Mouse (Mus musculus): ENCODE measurements at regions not wholly inside any gene's neighbourhood (a gene's known extent, or its start where the extent isn't known, plus 50 kb on each side); places are given as distances from the start of the nearest gene placed in this dataset.

DNA sequence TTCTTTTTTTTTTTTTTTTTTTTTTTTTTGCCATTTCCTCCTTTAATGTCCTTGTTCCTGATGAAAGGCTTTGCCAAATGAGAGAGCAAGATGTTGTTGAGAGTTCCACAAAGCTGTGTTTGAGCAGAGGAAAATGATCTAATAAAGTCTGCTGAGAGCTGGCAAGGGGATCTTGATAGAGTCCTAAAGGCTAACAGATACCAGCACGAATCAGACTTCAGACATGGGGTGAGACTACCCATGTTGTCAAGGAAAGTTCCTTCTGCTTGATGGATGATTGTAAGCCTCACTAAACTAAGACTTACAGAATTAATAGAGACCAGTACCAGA lies 665.2 kb upstream of the Fam92a start:
- DNase-seq (ENCODE audit: low spot score), result no peak

GRCm38 (mm10) chr4:12836326-12837096 lies 664.7 kb upstream of the Fam92a start:
- DNase-seq (ENCODE audit: low spot score), result no peak

GRCm38 (mm10) chr4:12826419-12826818 lies 654.6 kb upstream of the Fam92a start:
- DNase-seq (ENCODE audit: low spot score), result no peak

GRCm38 (mm10) chr4:12814251-12814650 lies 642.4 kb upstream of the Fam92a start:
- no peak for DNase-seq (ENCODE audit: low spot score)

- DNase-seq (ENCODE audit: low spot score), result no peak
These were observed 629.4 kb upstream of the Fam92a start for GRCm38 (mm10) chr4:12801186-12801585.

DNA sequence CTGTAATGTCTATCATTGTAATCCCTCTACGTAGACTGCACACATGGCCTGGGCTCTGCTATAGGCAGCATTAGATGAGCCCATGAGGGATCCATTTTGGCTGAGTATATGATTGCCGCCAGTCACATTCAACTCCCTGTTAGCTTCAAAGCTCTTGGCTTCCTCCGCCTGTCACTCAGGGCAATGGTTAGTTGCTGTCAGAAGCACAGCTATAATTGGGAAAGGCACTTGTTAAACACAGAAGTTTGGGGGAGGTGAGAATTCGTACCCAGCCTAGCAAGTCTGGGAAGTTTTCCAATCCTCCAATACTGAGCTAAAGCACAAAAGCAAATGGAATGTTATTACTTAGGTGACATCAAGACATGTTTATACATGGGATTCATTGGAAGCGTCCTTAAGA lies 627.7 kb upstream of the Fam92a start:
- DNase-seq (ENCODE audit: low spot score), result no peak

GRCm38 (mm10) chr4:12792764-12793422 lies 621.1 kb upstream of the Fam92a start:
- DNase-seq (ENCODE audit: low spot score), result no peak

DNA sequence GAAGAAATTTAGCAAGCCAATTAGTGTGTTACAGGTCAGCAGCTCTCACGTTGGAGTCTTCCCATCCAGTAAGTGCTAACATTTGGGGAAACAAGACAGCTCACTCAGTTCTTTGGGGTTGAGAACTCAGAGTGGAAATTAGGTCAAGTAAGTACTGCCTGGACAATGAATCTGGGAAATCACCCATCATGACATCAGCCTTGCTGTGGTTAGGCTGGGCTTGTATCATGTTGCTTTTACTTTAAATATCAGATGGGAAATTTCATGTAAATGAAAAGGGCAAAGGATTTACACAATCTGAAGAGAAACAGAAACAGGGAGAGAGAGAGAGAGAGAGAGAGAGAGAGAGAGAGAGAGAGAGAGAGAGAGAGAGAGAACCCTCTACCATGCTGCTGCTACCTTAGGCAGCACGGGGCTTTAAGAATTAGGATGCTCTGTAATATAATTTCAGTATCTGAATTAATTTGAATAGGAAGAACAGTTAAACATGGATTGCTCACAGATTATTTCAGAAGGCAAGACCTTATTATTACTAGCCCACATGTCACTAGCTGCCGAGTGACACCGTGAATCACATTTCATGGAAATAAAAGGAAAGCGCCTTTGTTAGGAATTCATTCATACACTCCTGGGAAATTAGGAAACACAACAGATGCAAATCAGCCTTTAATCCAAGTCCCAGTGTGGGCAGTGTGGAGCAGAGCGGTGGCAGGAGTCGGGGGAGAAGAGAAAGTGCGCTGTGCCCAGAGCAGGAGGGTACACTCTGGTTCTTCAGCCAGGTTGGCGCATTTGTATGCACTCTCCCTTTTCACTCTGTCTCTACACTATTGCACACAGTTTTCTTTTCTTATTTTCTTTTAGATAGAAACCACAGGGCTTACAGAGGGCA lies 620.2 kb upstream of the Fam92a start:
- no peak for DNase-seq (ENCODE audit: low spot score)

- DNase-seq (ENCODE audit: low spot score), result no peak
These were observed 614.0 kb upstream of the Fam92a start for GRCm38 (mm10) chr4:12785840-12786239.

DNA sequence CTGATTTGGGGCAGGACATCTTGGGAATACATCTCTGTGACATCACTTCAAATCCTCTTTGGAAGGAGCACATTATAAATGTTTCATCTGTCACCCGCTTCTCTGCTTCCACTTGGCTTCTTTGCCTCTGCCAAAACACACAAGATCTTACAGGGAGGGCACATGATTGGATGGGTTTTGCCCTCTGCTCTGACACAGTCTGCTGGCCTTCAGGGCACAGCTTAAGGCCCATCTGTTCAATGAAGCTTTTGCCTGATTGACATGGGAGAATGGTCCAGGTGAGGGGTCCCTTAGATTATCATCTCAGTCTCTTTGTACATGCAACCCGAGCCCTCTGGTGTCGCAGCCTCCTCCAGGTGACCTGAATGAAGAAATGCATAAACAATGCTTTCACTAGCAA lies 612.7 kb upstream of the Fam92a start:
- no peak for DNase-seq (ENCODE audit: low spot score)

- DNase-seq (ENCODE audit: low spot score), result no peak
These were observed 612.3 kb upstream of the Fam92a start for GRCm38 (mm10) chr4:12784068-12784467.

GRCm38 (mm10) chr4:12781969-12782904 lies 610.4 kb upstream of the Fam92a start:
- no peak for DNase-seq (ENCODE audit: low spot score)

DNA sequence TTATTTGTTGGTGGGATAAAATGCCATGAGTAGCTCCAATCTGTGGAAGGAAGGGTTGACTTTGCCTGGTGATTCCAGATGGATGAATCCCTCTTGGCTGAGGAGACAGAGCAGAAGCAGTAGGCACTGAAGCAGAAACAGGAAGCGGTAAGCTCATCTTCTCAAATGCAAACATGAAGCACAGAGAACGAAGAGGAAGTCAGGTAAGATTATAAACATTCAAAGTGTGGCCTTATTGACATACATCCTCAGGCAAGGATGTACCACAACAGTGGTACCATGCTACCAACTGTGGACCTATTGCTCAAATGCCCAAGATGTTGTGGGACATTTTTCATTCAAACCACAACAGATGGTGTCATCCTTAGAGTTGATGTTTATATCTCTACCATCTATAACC lies 608.4 kb upstream of the Fam92a start:
- no peak for DNase-seq (ENCODE audit: low spot score)

- DNase-seq (ENCODE audit: low spot score), result no peak
These were observed 607.4 kb upstream of the Fam92a start for GRCm38 (mm10) chr4:12779211-12779610.

GRCm38 (mm10) chr4:12778163-12778562 lies 606.3 kb upstream of the Fam92a start:
- no peak for DNase-seq (ENCODE audit: low spot score)

- DNase-seq (ENCODE audit: low spot score), result no peak
These were observed 604.4 kb upstream of the Fam92a start for GRCm38 (mm10) chr4:12776217-12776578.

DNA sequence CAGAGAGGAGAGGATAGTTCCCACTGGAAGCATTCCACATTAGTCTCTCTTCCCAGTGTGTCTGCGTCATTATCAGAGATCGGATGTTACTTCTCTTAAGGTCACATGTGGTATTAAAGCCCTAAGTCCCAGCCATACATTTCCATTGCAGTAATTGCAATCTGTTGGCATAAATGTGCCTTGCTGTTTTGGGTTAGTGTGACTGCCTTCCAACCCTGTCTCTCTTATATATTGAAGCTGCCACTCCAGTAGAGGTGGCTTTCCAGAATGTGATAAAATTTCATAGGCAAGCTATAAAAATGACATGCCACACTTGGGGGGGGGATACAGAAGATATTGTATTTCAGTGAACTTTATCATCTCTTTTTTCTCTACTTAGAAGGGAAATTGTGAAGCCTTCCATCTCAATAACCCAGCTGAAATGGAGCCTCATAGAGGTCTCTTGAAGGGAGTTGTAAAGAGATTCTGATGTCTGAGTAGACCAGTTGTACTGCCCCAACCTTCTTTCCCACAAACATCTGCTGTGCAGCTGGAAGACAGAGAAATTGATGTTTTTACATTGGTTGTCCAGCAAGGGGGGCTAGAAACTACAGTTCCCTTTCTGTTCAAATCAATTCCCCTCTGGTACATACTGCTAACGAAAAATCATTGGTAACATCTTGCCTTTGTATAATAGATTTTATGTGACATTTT lies 603.9 kb upstream of the Fam92a start:
- DNase-seq (ENCODE audit: low spot score), result no peak

DNA sequence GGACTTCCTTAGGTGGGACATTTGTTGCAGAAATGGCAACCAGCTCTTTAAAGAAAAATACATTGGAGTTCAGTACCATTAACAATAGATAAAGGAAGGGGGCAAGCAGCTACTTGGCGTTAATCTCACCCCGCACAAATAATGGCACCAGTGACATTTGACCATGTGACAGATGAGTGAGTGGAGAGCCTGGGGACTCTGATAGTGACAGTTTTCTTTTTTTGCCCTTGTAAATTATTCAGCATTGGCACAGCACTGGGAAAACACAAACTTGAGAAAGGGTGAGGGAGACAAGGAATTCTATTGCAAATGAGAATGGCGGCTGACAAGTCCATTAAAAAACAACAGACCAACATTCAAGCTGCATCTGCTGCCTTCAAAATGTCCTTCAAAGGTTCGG lies 603.3 kb upstream of the Fam92a start:
- DNase-seq (ENCODE audit: low spot score), result no peak

DNA sequence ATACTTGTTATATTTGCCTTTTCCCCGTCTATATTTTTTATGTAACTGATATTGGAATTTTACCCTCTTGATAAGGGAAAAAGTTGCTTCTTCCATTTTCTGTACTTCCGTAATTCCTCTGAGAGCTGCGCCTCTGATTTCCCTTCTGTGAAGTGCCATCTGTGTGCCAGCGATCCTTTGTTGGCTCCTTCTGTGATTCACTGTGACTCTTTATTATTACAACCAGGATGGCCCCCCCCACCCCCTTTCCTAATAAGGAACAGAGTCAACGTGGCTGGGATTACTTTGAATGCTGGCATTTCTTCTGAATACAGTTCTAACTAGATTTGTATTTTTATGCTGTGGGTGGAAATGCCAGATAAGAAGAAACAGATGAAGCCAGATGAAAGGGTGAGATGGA lies 602.9 kb upstream of the Fam92a start:
- no peak for DNase-seq (ENCODE audit: low spot score)

GRCm38 (mm10) chr4:12773201-12773600 lies 601.4 kb upstream of the Fam92a start:
- DNase-seq (ENCODE audit: low spot score), result no peak

DNA sequence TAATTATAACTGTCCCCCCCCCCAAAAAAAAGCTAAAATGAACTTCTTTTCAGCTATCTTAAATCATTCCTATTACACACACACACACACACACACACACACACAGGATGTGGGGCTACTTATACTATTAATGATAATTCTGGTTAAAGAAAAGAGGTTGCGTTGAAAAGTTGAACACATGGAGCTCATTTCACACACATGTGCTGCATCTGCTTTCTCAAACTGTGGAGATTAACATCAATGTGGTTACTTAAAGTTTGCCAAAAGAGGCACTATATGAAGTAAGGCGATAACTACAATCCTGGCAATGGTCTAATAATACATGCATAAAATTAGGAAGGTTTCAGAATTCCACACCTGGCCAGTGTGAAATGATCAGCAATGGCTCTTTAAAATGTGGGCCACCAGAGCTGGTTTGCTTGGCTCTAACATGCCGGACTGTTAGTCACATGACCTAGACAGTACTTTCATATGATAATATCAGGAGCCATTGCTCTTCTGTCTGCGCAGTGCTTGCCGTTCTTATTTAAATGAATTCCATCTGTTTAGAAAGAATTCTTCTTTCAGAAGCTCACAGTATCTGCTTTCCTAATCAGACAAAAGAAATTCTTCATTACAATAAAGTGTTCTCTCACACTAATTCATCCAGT lies 598.4 kb upstream of the Fam92a start:
- DNase-seq (ENCODE audit: low spot score), result no peak

All from ovary, adult 18-20 months (tissue).